Mouse (Mus musculus): ENCODE results near the gene Osbpl7.
A peak's percentile ranks its signal among the peaks of the same experiment; 100 is the strongest.

Osbpl7 gene

DNA sequence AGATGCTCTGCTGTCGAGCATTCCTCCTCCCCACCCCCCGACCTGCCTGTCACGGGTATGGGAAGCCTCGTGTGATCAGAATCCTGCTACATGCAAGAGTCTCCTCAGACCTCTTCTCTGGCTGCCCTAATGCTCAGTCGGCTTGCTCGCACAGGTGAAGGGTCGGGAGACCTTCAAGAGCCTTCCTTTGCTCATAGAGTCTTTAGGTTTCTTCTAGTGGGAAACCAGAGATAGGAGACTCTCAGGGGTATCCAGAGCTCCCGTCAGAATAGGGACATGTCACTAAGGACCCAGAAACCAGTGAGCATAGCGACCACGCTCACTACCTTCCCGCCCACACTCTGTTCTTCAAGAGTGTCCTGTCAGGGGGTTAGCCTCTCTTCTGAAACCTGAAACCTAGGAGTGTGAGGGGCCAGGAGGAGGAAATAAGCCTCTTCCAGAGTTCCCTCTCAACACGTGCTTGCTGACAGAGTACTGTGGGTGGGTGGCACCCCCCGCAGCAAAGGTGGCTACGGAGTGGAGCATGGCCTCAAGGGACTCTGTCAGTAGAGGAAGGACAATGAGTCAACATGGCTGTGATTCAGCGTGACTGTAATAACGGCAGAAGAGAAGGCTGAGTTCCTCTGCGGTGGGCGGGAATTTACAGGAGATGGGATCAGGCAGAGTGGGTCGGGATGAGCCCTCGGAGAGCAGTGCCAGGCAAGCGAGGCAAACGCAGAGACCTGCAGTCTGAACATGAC, 33.1 kb downstream of the Osbpl7 start:
- no peak for DNase-seq

DNA sequence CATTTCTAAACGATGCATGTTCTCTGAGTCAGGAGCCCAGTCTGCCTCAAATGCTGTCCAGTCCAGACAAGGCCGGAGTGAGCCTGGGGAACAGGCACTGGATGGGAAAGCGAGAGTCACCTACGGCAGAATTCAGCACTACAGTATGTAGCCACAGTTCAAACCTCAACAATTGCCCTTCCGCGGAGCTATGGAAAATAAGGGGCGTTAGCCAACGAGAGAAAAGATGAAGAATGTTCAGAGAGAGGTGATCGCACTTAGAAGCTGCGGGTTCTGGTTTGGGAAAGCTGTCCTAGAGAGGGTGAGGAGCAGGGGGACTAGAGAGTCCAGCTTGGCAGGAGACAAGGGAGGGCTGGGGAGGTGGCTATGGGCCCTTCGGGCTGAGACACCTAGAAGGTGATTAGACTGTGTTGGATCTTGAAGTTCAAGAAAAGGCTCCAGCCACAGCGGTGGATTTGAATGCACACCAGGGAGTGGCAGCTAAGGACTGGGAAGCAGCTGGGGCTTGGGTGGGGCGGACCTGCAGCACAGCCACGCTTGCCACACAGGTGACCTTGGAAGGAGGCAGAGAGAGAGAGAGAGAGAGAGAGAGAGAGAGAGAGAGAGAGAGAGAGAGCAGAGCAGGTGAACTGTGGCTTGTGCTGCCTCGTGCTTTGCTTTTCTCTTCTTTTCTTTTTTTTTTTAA, 34.5 kb downstream of the Osbpl7 start:
- no peak for DNase-seq

DNA sequence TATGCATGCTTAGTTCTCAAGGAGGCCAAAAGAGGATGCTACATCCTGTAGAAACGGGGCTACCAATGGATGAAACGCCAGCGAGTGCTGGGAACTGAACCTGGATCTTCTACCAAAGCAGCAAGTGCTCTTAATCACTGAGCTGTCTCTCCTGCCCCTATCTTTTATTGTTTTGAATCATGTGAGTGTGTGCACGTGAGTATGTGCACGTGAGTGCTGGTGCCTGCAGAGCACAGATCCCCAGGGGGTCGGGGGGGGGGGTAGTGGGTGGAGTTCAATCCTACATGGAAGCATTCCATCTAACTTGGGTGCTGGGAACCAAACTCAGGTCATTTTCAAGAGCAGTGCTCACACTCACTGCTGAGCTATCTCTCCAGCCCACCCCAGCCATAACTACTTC, 35.9 kb downstream of the Osbpl7 start:
- DNase-seq = no peak

DNA sequence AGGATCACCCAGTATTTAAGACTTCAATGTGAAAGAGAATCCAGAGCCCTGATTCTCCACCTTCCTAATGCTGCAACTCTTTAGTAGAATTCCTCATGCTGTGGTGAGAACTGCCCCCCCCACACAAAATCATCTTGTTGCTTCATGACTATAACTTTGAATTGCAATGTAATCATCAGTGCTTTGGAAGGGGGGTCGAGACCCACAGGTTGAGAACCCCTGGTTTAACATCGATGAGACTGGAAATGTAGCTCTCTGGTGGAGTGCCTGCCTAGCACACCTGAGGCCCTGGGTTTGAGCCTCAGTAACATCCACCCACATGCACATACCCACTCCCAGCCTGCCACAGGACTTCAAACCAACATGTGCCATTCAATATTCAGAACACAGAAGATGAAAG, 44.2 kb downstream of the Osbpl7 start:
- DNase-seq = no peak

DNA sequence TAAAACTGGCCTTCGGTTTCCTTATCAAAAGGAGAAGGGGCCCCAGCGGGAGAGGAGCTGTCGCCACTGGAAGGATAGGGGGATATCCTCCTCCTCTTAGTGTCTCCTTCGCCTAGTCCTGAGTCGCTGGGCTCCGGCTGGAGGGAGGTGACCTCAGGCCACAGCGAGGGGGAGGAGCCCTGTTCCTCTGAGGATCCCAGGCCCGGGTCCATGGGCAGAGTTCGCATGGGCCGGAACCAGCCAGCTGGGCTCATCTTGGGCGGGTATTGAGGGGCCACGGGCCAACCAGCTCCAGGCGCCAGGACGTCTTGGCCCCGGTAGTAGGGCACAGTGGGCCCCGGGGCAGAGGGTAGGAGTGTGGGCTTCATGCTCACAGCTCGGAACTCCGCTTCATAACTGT, 48.4 kb downstream of the Osbpl7 start:
- DNase-seq = peak; percentile 24

DNA sequence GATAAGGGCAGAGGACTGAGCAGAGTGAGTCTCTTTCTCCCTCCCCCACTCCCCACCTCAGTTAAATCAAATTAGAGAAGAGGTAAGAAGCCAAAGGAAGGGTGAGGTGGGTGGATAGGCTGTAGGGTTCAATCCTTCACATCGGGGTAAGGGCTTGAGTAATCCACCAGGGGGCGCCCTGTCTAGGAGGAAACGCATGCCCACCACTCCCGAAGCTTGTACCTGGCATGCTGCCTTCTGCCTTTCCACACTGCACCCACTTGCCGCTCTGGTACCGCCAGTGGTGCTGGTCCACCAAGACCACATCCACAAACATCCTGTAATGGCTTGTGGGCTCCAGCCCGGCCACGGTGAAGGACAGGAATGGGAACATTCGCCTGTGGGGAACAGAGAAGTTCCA, 51.3 kb downstream of the Osbpl7 start:
- DNase-seq = peak; percentile 88

DNA sequence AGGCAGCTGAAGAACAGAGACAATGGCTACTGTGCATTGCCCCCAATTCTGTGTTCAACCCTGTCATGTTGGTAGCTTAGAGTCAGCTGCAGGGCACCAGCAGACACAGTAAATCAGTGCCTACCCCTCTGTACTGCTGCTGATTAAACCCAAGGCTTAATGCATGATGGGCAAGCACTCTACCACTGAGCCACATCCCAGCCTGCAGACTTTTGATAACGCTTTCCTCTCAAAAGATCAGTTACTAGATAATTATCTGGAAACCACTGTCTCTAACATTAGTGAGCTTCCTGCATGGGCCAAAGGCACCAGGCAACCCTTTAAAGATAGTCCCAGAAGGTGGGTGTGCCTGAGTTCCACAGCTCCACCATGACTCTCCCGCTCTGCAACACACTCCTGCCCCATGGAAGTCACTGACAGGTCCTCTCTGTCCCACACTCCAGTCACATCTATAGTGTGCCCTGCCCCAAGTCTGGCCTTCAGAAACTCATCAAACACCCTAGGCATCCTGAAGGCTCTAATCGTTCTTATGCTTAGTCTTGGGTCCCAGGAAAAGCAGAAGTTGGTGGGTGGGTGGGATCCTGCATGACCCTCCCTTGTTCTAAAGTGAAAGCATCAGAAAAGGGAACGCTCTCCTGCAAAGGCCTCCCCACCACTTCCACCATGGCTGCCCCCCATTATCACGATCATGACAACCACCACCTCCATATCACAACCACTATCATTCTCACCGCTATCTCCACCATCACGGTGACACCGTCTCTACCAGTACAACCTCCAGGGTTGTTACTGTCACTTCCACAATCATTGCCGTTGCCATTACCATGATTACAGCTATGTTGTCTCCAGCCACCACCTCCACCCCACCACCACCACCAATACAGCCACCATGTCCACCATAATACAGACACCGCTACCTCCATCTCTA, 53.0 kb downstream of the Osbpl7 start:
- no peak for DNase-seq

DNA sequence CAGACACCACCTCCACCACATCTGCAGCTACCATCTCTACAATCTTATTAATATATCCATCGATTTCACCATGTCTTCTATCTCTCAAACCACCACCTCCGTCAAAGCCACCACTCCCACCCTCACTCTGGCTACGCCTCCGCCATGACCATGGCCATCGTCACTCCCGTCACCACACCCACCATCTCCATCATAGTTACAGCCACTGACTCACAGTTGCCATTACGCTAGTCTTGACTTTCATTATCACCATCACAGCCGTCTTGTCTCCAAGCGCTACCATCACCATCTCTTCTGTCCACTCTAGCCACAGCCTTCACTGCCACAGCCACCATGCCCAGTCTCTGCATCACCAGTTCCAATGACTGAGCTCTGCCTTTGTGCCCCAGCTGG, 53.7 kb downstream of the Osbpl7 start:
- DNase-seq = no peak

DNA sequence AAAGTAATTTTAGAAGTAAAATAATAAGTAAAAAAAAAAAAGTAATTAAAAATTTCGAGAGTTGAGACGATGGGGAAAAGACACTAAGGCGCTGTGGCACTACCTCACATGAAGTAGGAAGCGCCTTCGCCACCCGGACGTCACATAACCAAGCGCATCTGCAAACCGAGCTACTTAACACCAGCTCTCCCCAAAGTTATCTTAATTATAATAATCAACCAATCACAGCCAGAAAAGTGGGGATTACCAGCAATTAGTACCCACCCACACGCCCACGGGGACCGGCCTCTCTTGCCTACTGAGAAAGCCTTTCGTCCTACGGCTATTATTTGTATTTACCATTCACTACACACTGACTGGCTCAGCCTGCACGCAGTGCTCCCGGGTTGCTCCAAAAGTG, 58.5 kb downstream of the Osbpl7 start:
- no peak for DNase-seq

DNA sequence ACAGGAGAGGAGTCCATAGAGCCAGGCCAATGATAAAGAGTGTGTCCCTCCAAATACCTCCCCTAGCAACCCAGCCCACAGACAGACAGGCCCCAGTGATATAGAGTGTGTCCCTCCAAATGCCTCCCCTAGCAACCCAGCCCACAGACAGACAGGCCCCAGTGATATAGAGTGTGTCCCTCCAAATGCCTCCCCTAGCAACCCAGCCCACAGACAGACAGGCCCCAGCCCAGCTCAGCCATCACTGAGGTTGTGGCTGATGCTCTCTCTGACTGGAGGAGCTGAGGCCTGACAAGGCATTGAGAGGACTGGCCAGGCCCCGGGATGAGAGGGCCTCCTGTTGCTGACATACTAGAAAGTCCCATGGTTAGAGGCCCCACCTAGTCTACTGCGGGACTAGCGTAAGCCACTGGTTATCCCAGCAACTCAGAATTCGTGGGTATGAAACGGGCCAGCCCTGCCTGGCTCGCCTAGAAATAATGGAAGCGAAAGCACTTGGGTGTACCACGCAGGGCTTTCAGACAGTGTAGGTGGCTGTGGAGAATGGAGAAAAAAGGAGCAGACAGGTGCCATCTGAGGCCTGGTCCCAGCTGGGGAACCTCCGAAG, 62.2 kb downstream of the Osbpl7 start:
- no peak for DNase-seq

DNA sequence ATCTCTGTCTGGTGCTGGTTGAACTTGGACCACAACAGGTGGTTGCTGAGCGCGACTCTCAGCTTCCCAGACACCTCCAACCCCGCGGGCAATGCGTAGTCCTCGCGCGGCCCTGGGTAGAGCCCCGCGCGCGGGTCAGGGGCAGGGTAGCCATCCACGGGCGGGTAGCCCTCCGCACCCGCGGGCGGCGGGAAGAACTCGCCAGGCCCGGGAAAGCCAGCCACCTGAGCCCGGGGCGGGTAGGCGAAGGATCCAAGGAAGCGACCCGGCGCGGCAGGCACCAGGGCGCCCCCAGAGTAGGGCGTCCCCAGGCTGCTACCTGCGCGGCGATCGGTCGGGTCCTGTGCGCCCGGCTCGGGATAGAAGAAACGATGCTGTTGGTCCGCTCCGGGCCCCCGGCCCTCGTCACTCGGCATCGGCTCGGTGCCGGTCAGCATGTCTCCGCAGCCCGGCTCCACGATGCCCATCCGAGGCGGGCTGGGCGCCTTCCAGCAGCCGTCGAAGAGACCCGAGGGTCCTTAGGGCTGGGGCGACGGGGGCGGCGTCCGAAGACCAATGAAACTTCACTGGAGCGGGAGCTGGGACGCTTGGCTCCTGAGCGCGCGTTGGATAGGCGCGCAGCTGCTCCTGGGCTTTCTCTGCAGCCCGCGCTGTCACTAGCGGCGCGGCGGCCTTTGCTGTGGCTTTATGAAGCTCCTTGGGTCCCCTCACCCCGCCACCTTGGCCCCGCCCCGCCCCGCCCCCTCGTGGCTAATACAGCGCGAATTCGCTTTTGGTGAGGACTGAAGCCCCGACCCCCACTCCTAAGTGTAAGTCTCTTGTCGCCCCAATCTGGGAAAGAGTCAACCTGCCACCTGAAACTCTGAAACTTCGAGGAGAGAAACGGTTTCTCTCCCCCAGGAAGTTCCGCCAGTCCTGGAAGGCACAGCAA, 64.5 kb downstream of the Osbpl7 start, which contains the start of gene Tbx21:
Tbx21 (minus strand) TSS at position 661 of the 931 bp plus-strand sequence.
- DNase-seq = no peak

DNA sequence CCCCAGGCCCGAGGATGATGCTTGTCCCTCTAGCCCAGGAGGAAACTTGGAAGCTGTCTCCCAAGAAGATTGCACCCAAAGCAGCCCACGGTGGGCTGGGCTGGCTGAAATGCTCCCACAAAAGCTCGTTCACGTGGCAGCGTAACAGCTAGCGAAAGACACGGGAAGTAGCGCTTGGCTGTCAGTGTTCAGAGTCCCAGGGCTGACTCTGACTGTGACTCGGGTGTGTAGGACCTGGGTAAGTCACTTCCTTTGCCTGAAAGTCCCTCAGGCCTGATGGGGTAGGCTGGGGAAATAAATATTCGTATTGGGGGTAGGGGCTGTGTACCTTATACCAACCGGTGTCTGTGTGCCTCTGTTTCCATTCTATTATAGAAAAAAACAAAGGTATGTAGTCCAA, 65.4 kb downstream of the Osbpl7 start:
- no peak for DNase-seq
